Comparison of ENCODE assay signal across 13 mouse cellular contexts in the genomic region with DNA sequence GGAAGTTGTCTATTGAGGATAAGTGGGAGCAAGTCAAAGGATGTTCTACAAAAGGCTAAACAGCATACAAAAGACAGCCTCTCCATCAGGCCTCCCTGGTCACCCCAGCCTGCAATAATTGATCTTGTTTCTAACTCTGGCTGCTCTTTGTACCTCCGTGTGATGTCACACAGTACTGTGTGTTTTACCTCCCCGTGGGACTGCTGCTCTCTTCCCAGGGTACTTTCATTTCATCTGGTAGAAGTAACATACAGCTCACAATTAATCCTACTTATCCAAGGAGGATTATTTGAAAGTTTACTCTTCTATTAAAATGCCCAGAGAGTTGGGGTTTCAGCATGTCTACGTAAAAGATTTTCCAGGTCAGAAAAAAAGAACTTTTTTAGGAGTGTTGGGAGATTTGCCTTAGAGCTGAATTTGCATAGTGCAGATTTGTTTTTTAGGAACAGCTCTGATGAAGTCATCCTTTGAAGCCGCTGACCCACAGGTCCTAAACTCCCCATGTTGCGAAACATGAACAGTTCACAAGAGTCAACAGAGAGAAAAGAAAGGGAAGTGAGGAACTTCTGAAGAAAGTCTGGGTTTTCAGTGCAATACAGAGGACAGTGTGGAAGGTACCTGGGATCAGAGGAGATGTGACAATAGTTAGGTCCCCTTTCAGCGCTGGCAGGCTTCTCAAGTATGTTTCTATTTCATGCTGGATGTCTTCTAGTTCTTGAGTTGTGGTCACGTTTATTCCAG. TPM values are rescaled to one million over a fixed set of nuclear protein-coding genes. Genes with fewer than 3 reads are reported as not detected.
DNase-seq lines count a peak whose midpoint lies in the region; ATAC-seq and TF ChIP-seq lines count a peak whose summit lies in the region.
"Had no signal": no experiment of that assay in that cellular context is flagged by ENCODE, and none has a peak within 500 bp of the region (broad histone marks: within the 10 kb centered on the region; RNA-seq: fewer than 3 reads in every experiment).

No protein-coding gene starts in this region.

- H3K27me3 ChIP-seq in spleen, adult 2 months (ENCODE audit: control insufficient read depth, insufficient read depth, low read length): no peaks in the 10 kb centered on the region
- H3K27me3 ChIP-seq: embryonic facial prominence, embryonic 12.5 days had no signal

- H3K36me3 ChIP-seq in spleen, adult 2 months (ENCODE audit: control insufficient read depth, insufficient read depth, low read length): no peaks in the 10 kb centered on the region
- H3K36me3 ChIP-seq: embryonic facial prominence, embryonic 12.5 days had no signal

- peak overlapping the region; percentile 51; the same call in 1 of the 2 replicates for H3K27ac ChIP-seq in gastrocnemius, adult 2 months
- 0 out of 2 replicates have a peak overlapping the region, but pooled peaks have one; percentile 33 for H3K27ac ChIP-seq in spleen, adult 2 months (ENCODE audit: insufficient read depth, low read length)
- H3K27ac ChIP-seq: embryonic facial prominence, embryonic 12.5 days had no signal

- H3K4me3 ChIP-seq in gastrocnemius, adult 2 months: peak overlapping the region; percentile 9; the same call in 1 of the 2 replicates
- H3K4me3 ChIP-seq in spleen, adult 2 months (ENCODE audit: extremely low read depth, insufficient read depth, insufficient read length): no peak overlapping the region
- H3K4me3 ChIP-seq: embryonic facial prominence, embryonic 12.5 days had no signal

- intact Hi-C loops in gastrocnemius, adult 2 months (cut with DNase I): no loop called here

- 49% methylated on average over 7 of the region's 7 CpGs for WGBS in spleen, adult 2 months

- no peak for ATAC-seq in activated CD4-positive, CD25-positive, alpha-beta regulatory T cell, adult 4 months
- ATAC-seq: forebrain, postnatal 0 days; inflammation-experienced regulatory T-cells, adult 6 months; midbrain, embryonic 16.5 days had no signal

- DNase-seq in gastrocnemius, adult 2 months: peak; percentile 21
- DNase-seq in gastrocnemius, adult 18-20 months (ENCODE audit: low spot score): no peak
- DNase-seq in spleen, adult 2 months (ENCODE audit: low read depth in 1 of 2, low spot score in 2 of 2): no peak
- DNase-seq in spleen, postnatal 10 days (ENCODE audit: low spot score in 2 of 2): no peak
- DNase-seq in lung, postnatal 36 days: peak; percentile 62
- DNase-seq in right cerebral cortex, postnatal 10 days (ENCODE audit: low spot score in 2 of 2): no peak
- no peak for DNase-seq in layer of hippocampus, postnatal 10 days (ENCODE audit: low spot score in 2 of 2)
- DNase-seq: cerebellum, adult 11-12 months; forebrain, postnatal 0 days had no signal

- peaks cover 10% of the 10 kb centered on the region for H3K4me1 ChIP-seq in spleen, adult 2 months (ENCODE audit: control insufficient read depth, insufficient read depth, insufficient read length)

- no peak for TF ChIP-seq POLR2A in spleen, adult 2 months (IDR thresholded peaks at IDR 0.05; ENCODE audit: low read depth, low read length)

- TF ChIP-seq CTCF in gastrocnemius, adult 2 months (IDR thresholded peaks at IDR 0.05): no peak
- TF ChIP-seq CTCF in spleen, adult 2 months (IDR thresholded peaks at IDR 0.05; ENCODE audit: extremely low read depth, insufficient read depth, insufficient read length, insufficient replicate concordance): no peak

RNA-seq across cellular contexts. Expression of gene Ccdc122, which starts 2.2 kb away (rescaled TPM):
- total RNA-seq in gastrocnemius, adult 2 months (2021): 1 to 10 TPM; 1.1 to 2.4 TPM
- total RNA-seq in gastrocnemius, adult 18-20 months (2021): 1 to 10 TPM; 1.3 to 2.1 TPM
- 0.32 and 0.81 TPM in 2 replicates for polyA plus RNA-seq in spleen, adult 2 months (2012; rRNA removed)
- 1 to 10 TPM; 2.7 to 2.8 TPM for polyA plus RNA-seq in activated CD4-positive, CD25-positive, alpha-beta regulatory T cell, adult 4 months (2017; shearing (Covaris generic))
- 1 to 10 TPM; 1.4 to 1.8 TPM for total RNA-seq in layer of hippocampus, postnatal 10 days (2021)

RNA-seq across cellular contexts. Expression of gene Lacc1, which starts 2.4 kb away (rescaled TPM):
- total RNA-seq in gastrocnemius, adult 2 months (2021): under 1 TPM; 0.66 to 0.75 TPM
- total RNA-seq in gastrocnemius, adult 18-20 months (2021): under 1 TPM; 0.68 to 0.95 TPM
- polyA plus RNA-seq in spleen, adult 2 months (2012; rRNA removed): 4.4 and 6.9 TPM in 2 replicates
- polyA plus RNA-seq in activated CD4-positive, CD25-positive, alpha-beta regulatory T cell, adult 4 months (2017; shearing (Covaris generic)): not detected
- 1 to 10 TPM; 4.5 to 4.6 TPM for total RNA-seq in layer of hippocampus, postnatal 10 days (2021)

Comparison
In these comparisons a context has a peak if more than half of its experiments do, and no peak if none do; other contexts are left out.
1. DNase-seq: peak in gastrocnemius, adult 2 months (single experiment) and lung, postnatal 36 days (single experiment); none in gastrocnemius, adult 18-20 months (single experiment), spleen, adult 2 months (0 of 2), spleen, postnatal 10 days (0 of 2), right cerebral cortex, postnatal 10 days (0 of 2) and layer of hippocampus, postnatal 10 days (0 of 2).